Mouse (Mus musculus): ENCODE results near the gene Tecrl.

DNA sequence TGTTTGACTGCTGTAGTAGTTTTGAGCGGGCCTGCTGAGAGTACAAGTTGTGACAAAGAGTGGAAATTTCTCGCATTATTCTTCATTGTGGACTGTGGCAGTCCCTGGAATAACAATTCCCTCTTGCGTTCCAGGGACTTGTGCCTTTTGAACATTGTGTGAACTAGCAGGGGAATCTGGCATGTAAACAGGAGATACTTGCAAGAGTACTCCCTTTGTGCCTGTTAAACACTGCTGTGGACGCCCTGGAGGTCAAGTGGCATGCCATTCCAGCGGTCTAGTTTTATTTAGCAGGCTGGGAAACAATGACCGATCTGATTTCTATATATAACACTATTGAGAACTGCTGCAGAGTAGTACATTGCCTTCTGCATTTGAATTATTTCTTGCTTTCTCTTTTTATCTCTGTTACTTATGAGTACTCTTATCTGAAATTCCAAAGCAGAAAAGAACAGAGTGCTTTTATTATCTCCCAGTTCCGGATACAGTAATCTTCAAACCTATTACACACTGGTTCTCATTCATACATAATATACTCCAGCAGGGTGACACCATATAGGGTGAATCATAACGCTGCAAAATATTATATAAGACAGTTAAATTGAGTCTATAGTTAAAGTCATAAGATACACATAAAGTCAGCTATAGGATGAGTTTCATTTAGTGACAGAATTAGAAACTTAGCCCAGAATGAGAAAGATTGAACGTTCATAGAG lies at the start of gene Tecrl:
- TF ChIP-seq POLR2A (IDR thresholded peaks at IDR 0.05; ENCODE audit: low read depth, low read length) (no peak), CTCF (conservative IDR thresholded peaks at IDR 0.05; ENCODE audit: insufficient read depth, insufficient read length, low read depth, low read length) (no peak)
